Mouse (Mus musculus) small intestine, adult 2 months (tissue): ENCODE measurements around the gene Sema5a. TPM values are rescaled to one million over a fixed set of nuclear protein-coding genes. Genes with fewer than 3 reads are reported as not detected.
"Not testable (repeated sequence)": the region's sequence is repeated elsewhere in the genome, so short reads cannot be mapped to it uniquely, and the experiment has no call there.

Source experiments
- H3K27ac ChIP-seq: fragments of 200-500 bp; 2 replicates; pipeline ENCODE4 v1.5.1; 2012; ENCODE audit warnings: low read depth, low read length, control low read depth, inconsistent platforms; ENCODE audit not compliant: insufficient read depth
- H3K27me3 ChIP-seq: fragments of 200-500 bp; 2 replicates; pipeline ENCODE4 v1.6.1; 2012; ENCODE audit warnings: mild to moderate bottlenecking, moderate library complexity, low read length, inconsistent platforms; ENCODE audit not compliant: control insufficient read depth, insufficient read depth
- H3K36me3 ChIP-seq: fragments of 200-500 bp; 2 replicates; pipeline ENCODE4 v1.6.1; 2012; ENCODE audit warnings: mild to moderate bottlenecking, low read length, control low read depth, inconsistent platforms; ENCODE audit not compliant: control insufficient read depth, insufficient read depth
- H3K4me1 ChIP-seq: fragments of 200-500 bp; 2 replicates; pipeline ENCODE4 v1.6.1; 2012; ENCODE audit warnings: low read length, inconsistent platforms, mixed read lengths; ENCODE audit not compliant: control insufficient read depth, insufficient read depth, insufficient read length
- H3K4me3 ChIP-seq: fragments of 200-500 bp; 2 replicates; pipeline ENCODE4 v1.5.1; 2012; ENCODE audit warnings: low read depth, mild to moderate bottlenecking, control low read depth, inconsistent platforms, low read length, moderate library complexity
- CTCF ChIP-seq: fragments of 200-500 bp; IDR thresholded peaks from 2 replicates; pipeline ENCODE4 v1.5.1; 2012; ENCODE audit warnings: low read depth, mild to moderate bottlenecking, control low read depth, inconsistent platforms, low read length, moderate library complexity, mixed read lengths; ENCODE audit not compliant: insufficient replicate concordance, insufficient read length; ENCODE audit errors: extremely low read depth
- POLR2A ChIP-seq: fragments of 200-500 bp; IDR thresholded peaks from 2 replicates; pipeline ENCODE4 v1.6.1; 2012; ENCODE audit warnings: low read depth, mild to moderate bottlenecking, control low read depth, inconsistent platforms, low read length, moderate library complexity
- WGBS: fragments of 180-500 bp; shearing (Covaris S2); methylation state at CpG from one replicate; pipeline ENCODE4 v1.1.7; 2018; 5-methylcytosine and 5-hydroxymethylcytosine counted together
- polyA plus RNA-seq: library from polyadenylated mRNA; depleted of rRNA; stranded (reverse); fragments of >200 nt; gene quantifications from 2 replicates; pipeline ENCODE4 v1.2.3, GENCODE M21; 2012; rRNA removed

The Sema5a gene
- 6.5 and 18.7 TPM in 2 replicates for polyA plus RNA-seq

DNA sequence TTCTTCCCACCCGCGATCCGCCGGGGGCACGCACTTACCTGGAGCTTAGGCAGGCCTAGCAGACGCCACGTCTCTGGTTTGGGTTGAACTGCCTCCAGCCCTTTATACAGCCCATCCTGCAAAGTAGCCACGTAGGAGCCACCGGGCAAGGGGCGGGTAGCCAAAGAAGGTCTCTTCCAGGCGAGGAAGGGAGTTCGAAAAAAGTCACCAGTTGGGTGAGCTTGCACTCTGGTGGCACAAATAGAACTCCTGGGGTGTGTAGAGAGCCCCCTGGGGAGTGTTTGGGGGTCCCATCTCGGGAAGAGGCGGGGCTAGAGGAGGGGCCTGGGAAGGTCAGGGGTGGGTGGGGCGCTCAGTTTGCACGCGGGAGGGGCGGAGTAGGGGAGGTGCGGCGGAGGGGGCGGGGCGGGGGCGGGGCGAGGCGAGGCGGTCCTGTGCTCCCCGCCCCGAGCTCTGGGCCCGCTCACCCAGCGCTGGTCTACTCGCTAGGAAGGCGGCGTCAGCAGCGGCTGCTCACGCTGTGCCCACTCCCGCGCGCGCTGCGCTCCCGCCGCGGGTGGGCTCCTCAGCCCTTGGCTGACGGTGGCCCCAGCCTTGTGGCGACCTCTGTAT, at the start of gene Sema5a:
Gene Sema5a (plus strand): TSS at position 467 of the 612 bp plus-strand sequence.
- peaks cover 10% of the 10 kb centered on the region; the same call in 1 of the 2 replicates for H3K4me1 ChIP-seq
- peaks cover 7% of the 10 kb centered on the region for H3K36me3 ChIP-seq
- TF ChIP-seq POLR2A = peak; percentile 97
- TF ChIP-seq CTCF = no peak
- under 1% methylated on average over 44 of the region's 45 CpGs for WGBS
- H3K27ac ChIP-seq = peak within 1 kb of the TSS; percentile 88
- no peaks in the 10 kb centered on the region for H3K27me3 ChIP-seq
- H3K4me3 ChIP-seq = peak within 1 kb of the TSS; percentile 95

GRCm38 (mm10) chr15:32198076-32198475, 46.5 kb upstream of the Sema5a start:
- Histone ChIP-seq H3K27ac (no peak overlapping the region), H3K27me3 (no peaks in the 10 kb centered on the region), H3K4me3 (no peak overlapping the region), H3K36me3 (no peaks in the 10 kb centered on the region), H3K4me1 (peaks cover 3% of the 10 kb centered on the region; the same call in 1 of the 2 replicates)
- WGBS = 93% methylated on average over 9 of the region's 9 CpGs
- TF ChIP-seq CTCF = no peak
- no peak for TF ChIP-seq POLR2A

GRCm38 (mm10) chr15:32198561-32198960, 46.0 kb upstream of the Sema5a start:
- H3K36me3 ChIP-seq = no peaks in the 10 kb centered on the region
- no peak overlapping the region for H3K27ac ChIP-seq
- no peak overlapping the region for H3K4me3 ChIP-seq
- TF ChIP-seq POLR2A (no peak), CTCF (no peak)
- peaks cover 3% of the 10 kb centered on the region; the same call in 1 of the 2 replicates for H3K4me1 ChIP-seq
- 93% methylated on average over 5 of the region's 5 CpGs for WGBS
- H3K27me3 ChIP-seq = no peaks in the 10 kb centered on the region

GRCm38 (mm10) chr15:32203242-32203641, 41.4 kb upstream of the Sema5a start:
- Histone ChIP-seq H3K4me1 (peaks cover 3% of the 10 kb centered on the region; the same call in 1 of the 2 replicates), H3K27ac (no peak overlapping the region), H3K27me3 (no peaks in the 10 kb centered on the region), H3K36me3 (no peaks in the 10 kb centered on the region), H3K4me3 (no peak overlapping the region)
- no peak for TF ChIP-seq POLR2A
- TF ChIP-seq CTCF = no peak
- WGBS = 93% methylated on average over 5 of the region's 5 CpGs

- Histone ChIP-seq H3K27ac (no peak overlapping the region), H3K4me1 (peaks cover 3% of the 10 kb centered on the region; the same call in 1 of the 2 replicates), H3K4me3 (no peak overlapping the region), H3K27me3 (no peaks in the 10 kb centered on the region), H3K36me3 (no peaks in the 10 kb centered on the region)
- no peak for TF ChIP-seq CTCF
- no peak for TF ChIP-seq POLR2A
- WGBS = 89% methylated on average over 10 of the region's 10 CpGs
Observed at GRCm38 (mm10) chr15:32204908-32205307, 39.7 kb upstream of the Sema5a start.

- H3K4me1 ChIP-seq, H3K36me3 ChIP-seq, H3K27me3 ChIP-seq, H3K27ac ChIP-seq, H3K4me3 ChIP-seq: not testable (repeated sequence)
- 92% methylated on average over 10 of the region's 10 CpGs for WGBS
Observed at GRCm38 (mm10) chr15:32214687-32215086, 29.9 kb upstream of the Sema5a start.

DNA sequence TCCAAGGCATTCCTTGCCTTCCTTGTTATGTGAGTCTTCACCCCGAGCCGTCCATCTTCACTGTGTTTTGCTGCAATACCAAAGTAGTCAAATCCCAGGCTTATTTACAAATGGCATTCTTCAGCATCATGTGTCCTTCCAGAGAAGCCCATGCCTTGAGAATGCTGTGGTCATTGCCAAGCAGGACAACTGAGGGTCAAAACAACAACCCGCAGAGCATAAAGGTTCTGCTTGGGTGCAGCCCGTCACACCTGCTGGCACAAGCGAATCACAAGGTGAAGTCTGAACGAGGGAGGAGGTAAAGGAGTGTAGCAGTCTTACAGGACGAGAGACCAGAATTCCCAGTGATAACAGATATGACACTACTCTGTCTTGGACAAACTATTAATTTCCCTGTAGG, 21.6 kb upstream of the Sema5a start:
- TF ChIP-seq POLR2A (no peak), CTCF (no peak)
- Histone ChIP-seq H3K27me3 (no peaks in the 10 kb centered on the region), H3K36me3 (no peaks in the 10 kb centered on the region), H3K27ac (no peak overlapping the region), H3K4me3 (no peak overlapping the region), H3K4me1 (peaks cover 3% of the 10 kb centered on the region; the same call in 1 of the 2 replicates)
- 69% methylated on average over 7 of the region's 7 CpGs for WGBS
